Mouse (Mus musculus): ENCODE results near the gene Cd83. TPM values are rescaled to one million over a fixed set of nuclear protein-coding genes. Genes with fewer than 3 reads are reported as not detected.

Gene Cd83
- polyA plus RNA-seq, 1 experiment from 2014 or later = 2.1 TPM

- H3K27ac ChIP-seq (ENCODE audit: low read length) = no peak overlapping the region
- no peaks in the 10 kb centered on the region for H3K36me3 ChIP-seq (ENCODE audit: control insufficient read depth, insufficient read depth)
- H3K9me3 ChIP-seq (replicated peaks; ENCODE audit: control insufficient read depth, low read length) = no peaks in the 10 kb centered on the region
- 68% methylated on average over 3 of the region's 3 CpGs for WGBS (ENCODE audit: insufficient replicate concordance)
- H3K9ac ChIP-seq (ENCODE audit: low read depth, low read length) = no peak overlapping the region
- no peak overlapping the region for H3K4me3 ChIP-seq (ENCODE audit: low read depth, low read length)
- no peak overlapping the region for H3K4me2 ChIP-seq (ENCODE audit: low read depth, low read length)
- no peaks in the 10 kb centered on the region for H3K4me1 ChIP-seq (ENCODE audit: control insufficient read depth, low read depth, low read length)
- no peak for ATAC-seq (ENCODE audit: low read depth)
- H3K27me3 ChIP-seq (ENCODE audit: control insufficient read depth, insufficient read depth, low read depth, low read length) = no peaks in the 10 kb centered on the region
Observed at GRCm38 (mm10) chr13:43754455-43755128, 30.0 kb upstream of the Cd83 start.

DNA sequence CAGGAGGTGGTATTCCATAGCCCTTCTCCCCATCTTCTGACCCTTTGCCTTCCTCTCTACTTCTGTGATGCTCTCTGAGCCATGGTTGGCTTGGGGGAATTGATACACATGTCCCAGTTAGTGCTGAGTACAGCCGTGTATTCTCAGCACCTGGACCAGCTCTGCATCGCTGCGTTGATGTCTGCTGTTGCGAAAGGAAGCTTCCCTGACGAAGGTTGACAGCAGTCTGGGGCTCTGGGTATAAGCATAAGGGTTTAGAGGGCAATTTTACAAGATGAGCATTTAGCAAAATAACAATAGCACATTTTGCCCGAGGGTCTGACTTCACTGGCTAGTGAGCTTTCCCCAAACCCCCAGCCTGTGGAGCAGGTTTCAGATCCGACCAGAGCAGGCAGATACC is 29.0 kb upstream of the Cd83 start:
- Histone ChIP-seq H3K4me2 (ENCODE audit: low read depth, low read length) (no peak overlapping the region), H3K27me3 (ENCODE audit: control insufficient read depth, insufficient read depth, low read depth, low read length) (no peaks in the 10 kb centered on the region), H3K36me3 (ENCODE audit: control insufficient read depth, insufficient read depth) (no peaks in the 10 kb centered on the region), H3K4me3 (ENCODE audit: low read depth, low read length) (no peak overlapping the region), H3K9me3 (replicated peaks; ENCODE audit: control insufficient read depth, low read length) (no peaks in the 10 kb centered on the region), H3K4me1 (ENCODE audit: control insufficient read depth, low read depth, low read length) (no peaks in the 10 kb centered on the region), H3K27ac (ENCODE audit: low read length) (no peak overlapping the region), H3K9ac (ENCODE audit: low read depth, low read length) (no peak overlapping the region)
- WGBS (ENCODE audit: insufficient replicate concordance) = 55% methylated on average over 7 of the region's 7 CpGs
- no peak for ATAC-seq (ENCODE audit: low read depth)

DNA sequence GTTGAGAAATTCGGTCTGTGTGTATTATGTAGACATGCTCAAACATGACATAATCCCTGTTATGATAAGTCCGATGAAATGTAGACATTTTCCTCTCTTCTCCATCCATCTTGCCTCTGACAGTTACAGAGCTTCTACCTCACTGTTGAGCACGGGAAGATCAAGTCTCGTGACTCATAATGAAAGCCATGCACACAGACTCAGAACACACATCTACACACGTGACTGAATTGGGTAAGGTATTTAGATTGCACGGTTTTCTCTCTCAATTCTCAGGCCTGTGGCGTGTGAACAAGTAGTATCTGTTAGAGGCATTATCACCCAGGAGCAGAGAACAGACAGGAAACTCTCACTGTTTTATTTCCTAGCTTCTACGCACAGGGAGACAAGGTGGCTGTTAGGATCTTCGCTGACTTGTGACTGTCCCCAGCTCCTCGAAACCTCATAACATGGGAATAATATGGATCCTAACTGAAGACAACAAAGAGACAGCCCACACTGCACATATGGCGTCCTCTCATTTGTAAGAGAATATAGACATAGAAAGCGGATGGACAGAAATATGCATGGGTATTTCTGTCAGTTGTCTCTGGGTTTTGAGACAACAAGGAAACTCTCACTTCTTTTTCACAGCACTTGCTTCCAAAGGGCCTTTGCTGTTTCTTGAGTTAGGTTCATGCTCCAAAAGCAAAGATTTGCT is 23.3 kb upstream of the Cd83 start:
- Histone ChIP-seq H3K27me3 (ENCODE audit: control insufficient read depth, insufficient read depth, low read depth, low read length) (no peaks in the 10 kb centered on the region), H3K4me2 (ENCODE audit: low read depth, low read length) (no peak overlapping the region), H3K4me3 (ENCODE audit: low read depth, low read length) (no peak overlapping the region), H3K36me3 (ENCODE audit: control insufficient read depth, insufficient read depth) (no peaks in the 10 kb centered on the region), H3K9ac (ENCODE audit: low read depth, low read length) (no peak overlapping the region), H3K27ac (ENCODE audit: low read length) (no peak overlapping the region), H3K9me3 (replicated peaks; ENCODE audit: control insufficient read depth, low read length) (no peaks in the 10 kb centered on the region), H3K4me1 (ENCODE audit: control insufficient read depth, low read depth, low read length) (no peaks in the 10 kb centered on the region)
- no peak for ATAC-seq (ENCODE audit: low read depth)
- 50% methylated on average over 12 of the region's 12 CpGs for WGBS (ENCODE audit: insufficient replicate concordance)

DNA sequence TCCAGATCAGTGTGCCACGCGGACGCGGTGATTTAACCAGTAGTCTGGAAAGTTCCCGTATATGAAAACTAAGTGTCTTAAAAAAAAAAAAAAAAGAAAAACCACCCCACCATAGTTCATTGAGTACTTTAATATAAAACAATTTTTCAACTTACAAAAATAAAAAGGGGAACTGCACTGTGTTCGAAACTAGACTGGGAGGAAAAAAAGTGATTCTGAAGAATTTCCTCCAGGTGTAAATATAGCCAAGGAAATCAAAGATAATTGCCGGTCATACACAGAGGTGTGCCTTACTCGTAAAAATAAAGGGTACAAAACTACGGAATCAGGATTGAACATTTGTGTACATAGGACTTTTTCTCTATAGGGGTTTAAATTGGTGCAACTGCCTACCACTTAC is 21.7 kb upstream of the Cd83 start:
- Histone ChIP-seq H3K9me3 (replicated peaks; ENCODE audit: control insufficient read depth, low read length) (no peaks in the 10 kb centered on the region), H3K4me1 (ENCODE audit: control insufficient read depth, low read depth, low read length) (no peaks in the 10 kb centered on the region), H3K4me2 (ENCODE audit: low read depth, low read length) (no peak overlapping the region), H3K9ac (ENCODE audit: low read depth, low read length) (no peak overlapping the region), H3K4me3 (ENCODE audit: low read depth, low read length) (no peak overlapping the region), H3K36me3 (ENCODE audit: control insufficient read depth, insufficient read depth) (no peaks in the 10 kb centered on the region), H3K27me3 (ENCODE audit: control insufficient read depth, insufficient read depth, low read depth, low read length) (no peaks in the 10 kb centered on the region), H3K27ac (ENCODE audit: low read length) (no peak overlapping the region)
- ATAC-seq (ENCODE audit: low read depth) = no peak
- WGBS (ENCODE audit: insufficient replicate concordance) = 76% methylated on average over 9 of the region's 9 CpGs

DNA sequence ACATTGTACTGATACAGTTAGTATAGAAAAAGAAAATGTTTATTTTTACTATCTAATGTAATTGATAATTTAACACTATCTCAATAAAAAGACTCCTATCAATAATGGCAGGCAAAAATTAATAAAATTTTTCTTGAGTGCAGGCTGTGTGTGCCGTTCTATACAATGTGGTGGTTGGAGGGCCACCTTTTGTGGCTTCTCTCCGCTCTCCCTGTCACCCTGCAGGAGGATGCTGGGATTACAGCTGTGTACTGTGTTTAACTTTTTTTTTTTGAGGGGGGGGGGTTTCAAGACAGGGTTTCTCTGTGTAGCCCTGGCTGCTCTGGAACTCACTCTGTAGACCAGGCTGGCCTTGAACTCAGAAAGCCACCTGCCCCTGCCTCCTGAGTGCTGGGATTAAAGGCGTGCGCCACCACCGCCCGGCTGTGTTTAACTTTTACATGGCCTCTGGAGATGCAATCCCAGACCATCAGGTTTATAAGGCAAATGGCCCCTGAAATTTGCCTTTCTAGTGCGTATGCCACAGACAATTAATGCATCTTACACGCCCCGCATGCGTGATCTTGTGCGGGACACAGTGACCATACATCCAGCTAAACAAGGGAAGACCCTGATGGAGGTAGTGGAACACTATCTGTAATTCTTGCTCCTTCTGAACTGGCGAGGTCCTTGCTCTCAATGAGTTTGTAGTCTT is 21.1 kb upstream of the Cd83 start:
- H3K27me3 ChIP-seq (ENCODE audit: control insufficient read depth, insufficient read depth, low read depth, low read length) = no peaks in the 10 kb centered on the region
- no peak overlapping the region for H3K9ac ChIP-seq (ENCODE audit: low read depth, low read length)
- no peak overlapping the region for H3K4me3 ChIP-seq (ENCODE audit: low read depth, low read length)
- no peak overlapping the region for H3K4me2 ChIP-seq (ENCODE audit: low read depth, low read length)
- ATAC-seq (ENCODE audit: low read depth) = no peak
- no peak overlapping the region for H3K27ac ChIP-seq (ENCODE audit: low read length)
- no peaks in the 10 kb centered on the region for H3K36me3 ChIP-seq (ENCODE audit: control insufficient read depth, insufficient read depth)
- WGBS (ENCODE audit: insufficient replicate concordance) = 76% methylated on average over 12 of the region's 12 CpGs
- H3K4me1 ChIP-seq (ENCODE audit: control insufficient read depth, low read depth, low read length) = no peaks in the 10 kb centered on the region
- H3K9me3 ChIP-seq (replicated peaks; ENCODE audit: control insufficient read depth, low read length) = no peaks in the 10 kb centered on the region

DNA sequence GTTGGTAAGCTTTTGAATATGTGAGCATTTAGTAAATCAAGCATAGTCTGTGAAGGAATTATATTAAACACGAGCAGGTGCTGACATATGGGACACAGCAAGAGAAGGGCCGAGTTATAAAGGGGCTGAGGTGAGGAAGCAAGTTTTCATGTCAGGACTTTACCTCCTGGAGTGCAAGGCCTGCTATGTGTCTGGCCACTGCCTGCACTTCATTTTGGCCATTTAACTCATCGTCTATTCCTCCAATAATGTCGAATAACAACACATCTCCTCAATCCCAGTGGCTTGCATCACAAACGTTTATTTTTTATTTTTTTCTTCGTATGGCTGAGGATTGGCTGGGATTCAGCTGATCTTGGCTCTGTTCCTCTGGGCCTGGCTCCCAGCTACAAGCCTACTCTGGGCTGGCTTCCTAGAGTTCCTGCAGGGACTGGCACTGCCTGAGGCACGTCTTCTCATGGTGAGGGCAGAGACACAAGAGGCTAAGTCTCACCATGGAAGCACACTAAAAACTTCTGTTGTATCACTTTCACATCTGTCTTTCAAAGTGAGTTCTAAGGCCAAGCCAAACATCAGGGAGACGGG is 20.5 kb upstream of the Cd83 start:
- Histone ChIP-seq H3K4me3 (ENCODE audit: low read depth, low read length) (no peak overlapping the region), H3K9me3 (replicated peaks; ENCODE audit: control insufficient read depth, low read length) (no peaks in the 10 kb centered on the region), H3K4me2 (ENCODE audit: low read depth, low read length) (no peak overlapping the region), H3K27ac (ENCODE audit: low read length) (no peak overlapping the region), H3K36me3 (ENCODE audit: control insufficient read depth, insufficient read depth) (no peaks in the 10 kb centered on the region), H3K4me1 (ENCODE audit: control insufficient read depth, low read depth, low read length) (no peaks in the 10 kb centered on the region), H3K27me3 (ENCODE audit: control insufficient read depth, insufficient read depth, low read depth, low read length) (no peaks in the 10 kb centered on the region), H3K9ac (ENCODE audit: low read depth, low read length) (no peak overlapping the region)
- WGBS (ENCODE audit: insufficient replicate concordance) = 58% methylated on average over 8 of the region's 8 CpGs
- no peak for ATAC-seq (ENCODE audit: low read depth)

DNA sequence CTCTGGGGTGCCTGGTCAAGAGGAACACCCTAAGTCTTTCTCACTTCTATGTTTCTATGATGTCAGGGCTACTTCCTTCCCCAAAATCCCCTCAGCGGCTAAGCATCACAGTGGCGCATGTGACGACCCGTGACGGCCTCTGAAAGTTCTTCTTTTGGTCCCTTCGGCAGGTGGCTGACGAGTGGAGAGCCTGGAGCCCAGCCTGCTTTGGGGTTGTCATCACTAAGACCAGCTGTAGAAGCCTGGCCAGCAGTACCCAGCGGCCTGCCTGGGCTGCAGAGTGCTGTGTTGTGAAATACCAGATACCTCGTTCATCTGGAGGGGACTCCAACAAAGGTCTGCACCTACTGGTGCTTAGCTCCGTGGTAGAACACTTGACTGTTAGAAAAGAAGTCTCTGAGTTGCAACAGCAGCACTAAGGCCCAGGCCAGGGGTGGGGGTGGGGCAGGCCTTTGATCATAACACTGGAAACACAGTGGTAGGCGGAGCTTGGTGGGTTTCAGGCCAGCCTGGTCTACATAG is 19.2 kb upstream of the Cd83 start:
- no peak overlapping the region for H3K4me3 ChIP-seq (ENCODE audit: low read depth, low read length)
- no peak overlapping the region for H3K4me2 ChIP-seq (ENCODE audit: low read depth, low read length)
- H3K36me3 ChIP-seq (ENCODE audit: control insufficient read depth, insufficient read depth) = no peaks in the 10 kb centered on the region
- 28% methylated on average over 11 of the region's 11 CpGs for WGBS (ENCODE audit: insufficient replicate concordance)
- no peak; the same call in 1 of the 2 replicates for ATAC-seq (ENCODE audit: low read depth)
- no peak overlapping the region for H3K9ac ChIP-seq (ENCODE audit: low read depth, low read length)
- H3K27ac ChIP-seq (ENCODE audit: low read length) = no peak overlapping the region
- no peaks in the 10 kb centered on the region for H3K27me3 ChIP-seq (ENCODE audit: control insufficient read depth, insufficient read depth, low read depth, low read length)
- H3K9me3 ChIP-seq (replicated peaks; ENCODE audit: control insufficient read depth, low read length) = no peaks in the 10 kb centered on the region
- H3K4me1 ChIP-seq (ENCODE audit: control insufficient read depth, low read depth, low read length) = no peaks in the 10 kb centered on the region

GRCm38 (mm10) chr13:43766786-43767680 is 17.5 kb upstream of the Cd83 start:
- no peaks in the 10 kb centered on the region for H3K4me1 ChIP-seq (ENCODE audit: control insufficient read depth, low read depth, low read length)
- H3K27me3 ChIP-seq (ENCODE audit: control insufficient read depth, insufficient read depth, low read depth, low read length) = no peaks in the 10 kb centered on the region
- no peaks in the 10 kb centered on the region for H3K36me3 ChIP-seq (ENCODE audit: control insufficient read depth, insufficient read depth)
- H3K27ac ChIP-seq (ENCODE audit: low read length) = no peak overlapping the region
- no peak overlapping the region for H3K9ac ChIP-seq (ENCODE audit: low read depth, low read length)
- H3K9me3 ChIP-seq (replicated peaks; ENCODE audit: control insufficient read depth, low read length) = no peaks in the 10 kb centered on the region
- no peak overlapping the region for H3K4me2 ChIP-seq (ENCODE audit: low read depth, low read length)
- H3K4me3 ChIP-seq (ENCODE audit: low read depth, low read length) = no peak overlapping the region
- no peak for ATAC-seq (ENCODE audit: low read depth)
- 65% methylated on average over 7 of the region's 7 CpGs for WGBS (ENCODE audit: insufficient replicate concordance)
